Mouse (Mus musculus) frontal cortex, adult 2 months (tissue): ENCODE data around the gene Lin37. TPM values are rescaled to one million over a fixed set of nuclear protein-coding genes. Genes with fewer than 3 reads are reported as not detected.
A peak's percentile ranks its signal among the peaks of the same experiment; 100 is the strongest.

Experiments used
- DNase-seq, 2 experiments: peaks; one replicate each; pipeline ENCODE4 v3.0.0; 2022; ENCODE audit warnings: low spot score in 1 of 2; ENCODE audit errors: extremely low spot score in 1 of 2
- polyA plus RNA-seq: library from polyadenylated mRNA; depleted of rRNA; stranded (reverse); fragments of >200 nt; gene quantifications from 2 replicates; pipeline ENCODE4 v1.2.3, GENCODE M21; 2012

Lin37 gene
- polyA plus RNA-seq, 1 experiment = 64.1 TPM

DNA sequence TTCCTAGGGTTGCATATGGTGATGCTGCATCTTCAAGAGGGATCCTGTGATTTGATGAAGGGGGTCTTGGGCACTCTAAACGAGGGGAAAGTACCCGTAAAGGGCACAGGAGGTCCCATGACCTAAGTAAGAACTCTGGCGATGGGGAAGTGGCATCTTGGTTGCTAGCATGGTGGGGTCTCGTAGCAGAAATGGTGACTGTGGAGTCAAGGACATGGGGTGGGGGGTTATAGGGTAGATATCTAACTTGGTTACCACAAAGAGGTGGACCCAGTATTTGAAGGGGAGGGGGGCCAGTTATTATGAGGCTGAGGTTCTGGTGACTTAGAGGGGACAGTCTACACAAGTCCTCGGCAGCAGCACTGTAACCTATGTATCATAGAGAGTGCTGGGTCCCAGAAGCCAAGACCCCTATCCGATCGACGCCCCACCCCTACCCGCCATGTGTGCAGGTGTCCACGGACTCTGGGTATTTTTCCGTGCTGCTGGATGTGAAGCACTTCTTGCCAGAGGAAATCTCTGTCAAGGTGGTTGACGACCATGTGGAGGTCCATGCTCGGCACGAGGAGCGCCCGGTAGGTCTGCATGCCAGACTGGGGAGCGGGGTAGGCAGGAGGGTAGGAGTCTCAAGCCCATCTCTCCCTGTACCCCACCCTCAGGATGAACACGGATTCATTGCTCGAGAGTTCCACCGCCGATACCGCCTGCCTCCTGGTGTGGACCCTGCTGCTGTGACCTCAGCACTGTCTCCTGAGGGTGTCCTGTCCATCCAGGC lies 5.6 kb downstream of the Lin37 start:
- no peak for DNase-seq

DNA sequence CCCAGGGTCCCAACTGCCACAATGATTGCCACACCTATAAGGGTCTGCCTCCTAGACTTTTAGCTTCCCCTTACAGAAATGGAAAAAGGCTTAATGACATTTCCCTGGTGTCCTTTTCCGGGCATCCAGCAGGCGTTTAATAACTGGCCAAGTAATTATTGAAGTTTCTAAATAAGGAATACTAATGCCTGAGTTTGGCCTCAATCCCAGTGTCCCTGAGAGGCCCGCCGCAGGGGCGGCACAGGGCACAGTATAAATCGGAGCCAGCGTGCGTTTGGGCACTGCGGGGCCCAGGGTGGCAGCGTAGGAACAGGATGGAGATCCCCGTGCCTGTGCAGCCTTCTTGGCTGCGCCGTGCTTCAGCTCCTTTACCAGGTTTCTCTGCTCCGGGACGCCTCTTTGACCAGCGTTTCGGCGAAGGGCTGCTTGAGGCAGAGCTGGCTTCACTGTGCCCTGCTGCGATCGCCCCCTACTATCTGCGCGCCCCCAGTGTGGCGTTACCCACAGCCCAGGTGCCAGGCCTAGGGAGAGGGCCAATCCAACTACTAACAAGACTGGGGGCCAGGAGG lies 6.5 kb downstream of the Lin37 start:
- peak in 1 of 2 experiments; percentile 44 for DNase-seq

DNA sequence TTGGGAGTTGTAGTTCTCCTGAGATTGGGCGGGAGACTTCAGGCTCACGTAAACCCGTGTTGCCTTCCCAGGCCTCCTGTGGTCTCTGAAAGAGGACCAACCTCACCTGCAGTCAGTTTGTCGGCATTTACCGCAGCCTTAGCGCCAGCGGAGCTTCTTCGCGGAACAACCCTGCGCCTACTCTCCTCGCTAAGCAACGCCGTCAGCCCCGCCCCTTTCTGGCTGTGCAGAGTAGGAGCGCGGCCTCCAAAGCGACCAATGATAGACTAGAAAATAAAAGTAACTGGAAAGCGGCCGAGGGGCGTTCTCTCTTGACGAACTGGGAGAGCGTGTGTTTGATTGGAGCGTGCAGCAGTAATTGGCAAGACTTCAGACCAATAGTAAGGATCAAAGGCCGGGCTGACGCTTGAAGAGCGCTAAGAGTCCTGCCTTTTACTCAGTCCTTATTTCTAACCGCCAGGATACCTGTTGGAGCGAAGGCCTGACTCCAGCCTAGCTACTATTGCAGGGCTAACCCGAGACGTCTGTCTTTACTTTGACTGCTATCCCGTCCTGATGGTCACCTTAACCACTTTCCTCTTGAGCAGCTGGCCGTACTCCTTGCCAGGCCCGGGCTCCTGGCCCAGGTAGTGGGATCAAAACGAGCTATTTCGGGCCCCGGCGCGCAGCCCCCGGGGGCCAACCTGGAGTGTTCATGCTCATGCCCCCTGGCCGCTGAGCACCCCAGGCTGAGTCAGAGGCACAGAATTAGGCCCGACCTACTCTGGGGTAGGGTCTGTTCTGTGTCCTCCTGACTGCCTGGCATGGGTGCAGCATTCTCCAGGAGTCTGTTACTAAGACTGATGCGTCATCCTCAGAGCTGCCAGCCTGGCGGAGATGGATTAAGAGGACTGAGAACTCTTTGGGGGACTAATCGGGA lies 7.3 kb downstream of the Lin37 start, which contains the start of the genes Hspb6 and Proser3:
Gene Hspb6 (plus strand): TSS at position 77 of the 919 bp plus-strand sequence.
Gene Proser3 (minus strand): TSS at position 198 of the 919 bp plus-strand sequence.
- peak; percentile 97 to 98 for DNase-seq

DNA sequence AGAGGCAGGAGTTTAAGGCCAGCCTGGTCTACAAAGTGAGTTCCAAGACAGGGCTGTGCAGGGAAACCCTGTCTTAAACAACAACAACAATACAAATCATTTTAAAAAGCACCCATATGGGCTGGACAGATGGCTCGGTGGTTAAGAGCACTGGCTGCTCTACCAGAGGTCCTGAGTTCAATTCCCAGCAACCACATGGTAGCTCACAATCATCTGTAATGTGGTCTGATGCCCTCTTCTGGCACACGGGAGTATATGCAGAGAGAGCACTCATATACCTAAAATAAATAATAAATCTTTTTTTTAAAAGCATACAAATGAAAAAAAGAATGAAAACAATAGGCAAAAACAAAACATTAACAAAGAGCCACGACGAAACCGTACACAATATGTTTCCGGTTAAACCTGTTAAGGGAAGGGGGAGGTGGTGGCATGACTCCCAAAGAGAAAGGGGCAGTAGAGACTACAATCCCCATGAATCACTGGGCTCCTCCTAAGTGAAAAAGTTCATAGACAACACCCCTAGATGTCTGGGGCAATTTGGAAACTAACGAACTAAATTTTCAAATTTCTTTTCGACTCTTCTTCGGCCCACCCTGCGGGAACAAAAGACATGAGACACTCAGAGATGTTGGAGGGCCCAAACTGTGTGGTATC lies 8.1 kb downstream of the Lin37 start:
- peak in 1 of 2 experiments; percentile 44 for DNase-seq

DNA sequence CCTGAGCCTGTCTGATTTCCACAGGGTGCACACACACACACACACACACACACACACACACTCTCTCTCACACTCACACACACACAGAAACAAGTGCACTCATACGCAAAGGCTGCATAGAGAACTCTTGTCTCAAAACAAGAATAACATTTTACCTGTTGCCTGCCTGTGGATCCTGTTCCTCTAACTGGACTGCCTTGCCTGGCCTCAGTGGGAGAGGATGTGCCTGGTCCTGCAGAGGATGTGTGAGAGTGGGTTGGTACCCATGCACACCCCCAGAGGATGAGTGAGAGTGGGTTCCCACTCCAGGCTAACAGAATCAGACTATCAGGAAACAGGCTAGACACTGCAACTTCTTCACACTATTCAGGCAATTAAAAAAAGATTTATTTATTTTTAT lies 9.0 kb downstream of the Lin37 start:
- no peak for DNase-seq

DNA sequence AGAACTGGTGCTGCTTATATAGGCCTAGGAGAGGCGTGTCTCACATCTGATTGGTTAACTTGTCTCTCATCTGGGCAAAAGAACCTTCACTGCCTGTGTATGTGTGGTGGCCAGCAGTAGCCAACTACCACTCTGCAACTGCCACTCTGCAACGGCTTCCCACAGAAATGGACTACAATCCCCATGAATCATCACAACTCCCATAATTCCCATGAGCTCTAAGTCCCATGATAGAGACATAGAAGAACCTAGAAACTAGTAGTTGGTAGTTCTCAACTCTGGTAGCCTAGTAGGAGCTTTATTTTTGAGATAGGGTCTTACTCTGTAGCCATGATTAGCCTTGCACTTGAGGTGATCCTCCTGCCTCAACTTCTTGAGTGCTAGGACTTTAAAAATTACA lies 9.8 kb downstream of the Lin37 start:
- DNase-seq = no peak

DNA sequence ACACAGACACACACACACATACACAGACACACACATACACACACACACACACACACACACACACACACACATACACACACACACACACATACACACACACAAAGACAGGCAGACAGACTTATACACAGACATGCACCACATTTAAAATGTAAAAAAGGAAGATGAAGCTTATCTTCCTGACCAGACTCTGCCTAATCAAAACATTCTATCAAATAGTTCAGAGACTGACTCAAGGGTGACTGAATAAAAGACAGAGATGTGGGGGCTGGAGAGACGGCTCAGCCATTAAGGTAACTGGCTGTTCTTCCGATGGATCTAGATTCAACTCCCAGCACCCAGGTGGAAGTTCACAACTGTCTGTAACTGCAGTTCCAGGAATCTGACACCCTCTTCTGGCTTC lies 15.3 kb downstream of the Lin37 start:
- DNase-seq = no peak

DNA sequence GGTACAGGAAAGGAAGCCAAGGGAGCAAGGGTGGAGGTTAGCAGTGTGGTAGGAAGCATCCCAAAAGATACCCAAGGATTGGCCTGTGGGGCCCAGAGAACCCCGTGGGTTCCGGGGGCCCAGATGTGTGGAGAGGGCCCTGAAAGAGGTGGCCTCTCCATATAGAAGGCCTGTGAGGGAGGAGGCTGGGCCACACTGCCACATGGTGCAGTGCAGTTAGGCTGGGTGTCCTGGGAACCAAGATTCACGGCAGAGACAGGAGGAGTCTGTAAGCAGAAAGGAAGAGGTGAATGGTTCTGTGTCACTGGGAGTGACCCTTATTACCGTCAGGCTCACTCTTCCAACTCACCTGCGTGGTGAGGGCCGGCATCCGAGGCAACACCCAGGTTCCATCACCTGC lies 19.1 kb downstream of the Lin37 start:
- DNase-seq = no peak

DNA sequence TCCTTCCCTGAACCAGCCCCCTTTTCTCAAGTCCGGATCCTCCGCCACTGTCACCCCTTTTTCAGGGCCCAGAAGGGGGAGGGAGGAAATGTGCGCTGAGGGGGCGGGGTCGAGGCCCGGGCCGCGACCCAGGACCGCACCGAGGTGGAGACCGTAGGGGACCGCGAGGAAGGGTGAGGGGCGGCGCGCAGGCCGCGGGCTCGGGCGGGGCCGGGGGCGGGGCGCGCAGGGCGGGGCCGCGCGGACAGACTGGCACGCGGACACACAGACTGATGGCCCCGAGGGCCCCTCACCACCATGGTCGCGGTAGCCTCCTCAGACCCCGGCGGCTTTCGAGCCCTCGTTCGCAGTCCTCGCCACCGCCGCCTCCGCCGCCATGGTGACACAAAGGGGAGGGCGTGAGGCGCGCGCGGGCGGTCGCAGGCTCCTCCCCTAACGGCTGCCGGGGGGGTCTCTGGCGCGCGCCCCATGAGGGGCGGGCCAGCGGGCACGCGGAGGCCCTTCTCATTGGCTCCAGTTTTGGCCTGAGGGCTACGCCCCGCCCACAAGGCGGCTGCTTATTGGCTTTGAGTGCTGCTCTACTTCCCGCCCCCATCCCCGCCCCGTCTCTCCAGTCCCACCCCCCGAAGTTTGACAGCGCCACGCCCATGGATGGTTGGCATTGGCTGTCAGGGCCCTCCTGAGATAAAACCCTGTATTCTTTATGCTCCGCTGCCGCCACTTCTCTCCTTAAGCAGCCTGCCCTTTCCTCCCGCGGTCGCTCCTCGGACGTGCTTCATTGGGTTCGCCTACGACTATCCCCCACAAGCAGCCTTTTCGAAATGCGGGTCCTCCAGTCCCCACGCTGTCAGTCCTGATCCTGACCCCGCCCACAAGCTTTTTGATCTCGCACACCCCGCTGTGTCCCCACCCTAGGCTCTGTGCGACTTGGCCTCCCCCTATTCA lies 24.7 kb downstream of the Lin37 start, which contains the start of gene Arhgap33:
Gene Arhgap33 (minus strand): TSS at position 428 of the 945 bp plus-strand sequence.
- peak; percentile 95 to 97 for DNase-seq

DNA sequence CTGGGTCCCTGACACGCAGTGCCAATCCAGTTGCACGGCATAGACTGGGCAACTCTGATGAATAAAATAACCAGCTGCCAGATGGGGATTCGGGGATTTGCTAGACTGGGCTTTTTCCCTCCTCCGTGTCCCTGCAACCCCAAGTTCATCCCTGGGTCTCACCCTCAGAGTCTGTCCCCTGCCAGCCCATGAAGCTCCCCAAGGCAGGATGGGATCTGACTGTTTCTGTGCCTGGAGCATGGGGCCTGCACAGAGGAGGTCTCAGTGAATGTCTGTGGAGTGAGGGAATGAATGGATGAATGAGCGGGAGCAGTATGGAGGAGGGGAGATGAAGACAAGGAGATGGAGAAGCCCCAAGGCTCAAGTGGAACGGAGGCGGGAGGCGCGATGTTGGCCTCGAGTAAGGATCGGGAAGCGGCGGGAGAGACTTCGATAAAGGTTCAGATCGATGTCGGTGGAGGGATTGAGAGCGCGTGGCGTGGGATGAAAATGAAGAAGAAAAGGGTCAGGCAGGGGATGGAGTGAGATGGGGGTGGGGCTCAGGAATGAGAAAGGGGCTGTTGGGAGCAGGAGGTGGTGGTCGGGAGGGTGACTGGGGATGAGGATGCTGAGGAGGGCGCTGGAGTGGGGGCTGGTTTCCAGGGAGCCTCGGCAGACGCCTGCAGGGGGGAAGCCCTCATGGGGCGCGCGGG lies 25.6 kb downstream of the Lin37 start:
- DNase-seq = peak in 1 of 2 experiments; percentile 54

DNA sequence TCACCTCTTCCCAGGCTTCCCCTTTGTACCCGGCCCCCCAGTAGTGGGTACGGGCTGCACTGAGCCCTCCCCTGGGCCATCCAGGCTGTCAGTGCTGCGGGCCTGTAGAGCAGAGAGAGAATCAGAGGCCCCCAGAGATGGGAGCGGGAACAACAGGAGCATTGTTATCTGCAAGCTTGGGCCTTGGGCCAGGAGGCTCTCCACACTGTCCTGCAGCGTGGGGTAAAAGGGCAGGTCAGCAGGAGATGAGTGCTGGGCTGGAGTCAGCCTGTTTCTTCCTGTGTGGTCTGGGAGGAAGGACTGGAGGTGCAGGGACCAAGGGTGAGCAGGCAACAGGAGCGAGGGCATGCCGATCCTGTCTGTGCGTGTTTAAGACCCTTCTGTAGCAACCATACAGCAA lies 26.7 kb downstream of the Lin37 start:
- no peak for DNase-seq

DNA sequence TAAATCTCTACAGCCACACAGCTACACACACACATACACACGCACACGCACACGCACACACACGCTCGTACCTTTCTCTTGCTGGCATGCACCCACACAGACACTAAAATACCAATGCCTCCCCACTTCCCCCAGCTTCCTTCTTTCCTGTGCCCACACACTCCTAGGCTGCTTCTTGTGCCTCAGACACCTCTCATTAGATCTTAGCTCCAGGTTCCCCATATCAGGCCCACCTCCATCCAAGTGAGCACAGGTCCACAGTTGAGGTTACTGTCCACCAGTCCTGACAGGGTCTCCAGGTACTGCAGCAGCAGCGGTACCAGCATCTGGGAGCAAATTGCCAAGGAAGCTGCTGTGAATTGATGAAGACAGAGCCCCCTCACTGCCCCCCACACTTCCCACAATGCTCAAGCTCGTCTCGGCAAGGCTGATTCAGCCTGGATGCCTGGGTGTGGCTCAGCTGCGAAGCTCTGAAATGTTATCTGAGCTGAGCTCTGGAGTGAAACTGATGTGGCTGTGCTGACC lies 28.3 kb downstream of the Lin37 start:
- peak; percentile 75 to 83 for DNase-seq

DNA sequence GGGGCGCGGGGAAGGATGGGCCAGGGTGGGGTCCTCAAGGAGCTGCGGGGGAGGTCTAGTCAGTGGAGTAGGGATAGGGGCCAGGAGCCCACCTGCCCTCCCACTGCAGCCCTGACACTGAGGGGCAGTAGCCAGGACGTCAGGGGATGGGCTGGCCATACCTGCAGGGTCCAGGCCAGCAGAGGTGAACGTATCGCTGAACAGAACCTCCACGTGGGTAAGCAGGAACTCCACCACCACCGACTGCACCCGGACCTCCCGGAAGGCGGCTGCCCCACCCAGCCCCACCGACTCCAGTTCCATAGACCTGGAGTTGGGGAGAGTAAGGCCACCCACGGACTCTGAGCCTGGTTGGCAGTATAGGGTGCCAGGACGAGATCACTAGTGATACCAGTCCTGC lies 32.7 kb downstream of the Lin37 start:
- no peak for DNase-seq

DNA sequence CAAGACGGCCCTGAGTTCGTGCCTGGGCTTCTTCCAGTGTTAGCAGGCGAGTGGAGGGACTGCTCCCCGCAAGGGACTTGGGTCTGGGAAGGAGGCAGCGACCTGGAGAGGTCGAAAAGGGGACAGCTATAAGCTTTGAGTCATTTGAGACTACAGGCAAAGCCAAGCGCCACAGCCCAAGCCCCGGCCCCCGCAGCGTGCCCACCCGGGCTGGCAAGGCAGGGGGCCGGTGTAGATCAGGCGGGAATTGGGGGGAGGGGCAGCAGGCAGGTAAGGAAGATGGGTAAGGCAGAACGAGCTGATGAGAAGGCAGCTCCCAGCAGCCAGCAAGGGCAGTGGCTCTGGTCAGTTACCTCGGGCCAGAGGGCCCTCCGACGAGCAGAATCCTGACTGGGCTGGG lies 33.2 kb downstream of the Lin37 start:
- DNase-seq = no peak

DNA sequence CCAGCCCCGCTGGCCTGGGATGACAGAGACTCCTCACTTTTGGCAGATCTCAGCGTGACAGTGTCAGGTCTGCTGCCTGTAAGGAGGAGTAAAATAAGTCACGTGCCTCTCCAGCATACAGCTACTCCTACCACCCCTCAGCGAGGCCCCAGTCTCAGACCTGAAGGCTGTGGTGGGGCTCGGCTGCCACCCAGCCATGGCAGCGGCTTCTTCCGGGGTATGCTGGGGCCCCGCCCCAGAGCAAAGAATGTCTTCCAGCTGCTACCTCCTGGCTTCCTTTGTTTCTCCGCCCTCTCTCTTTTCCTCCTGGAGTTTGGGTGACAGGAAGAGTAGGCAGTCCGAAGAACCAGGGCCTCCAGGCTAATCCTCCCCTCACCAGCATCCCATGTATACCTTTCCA lies 33.7 kb downstream of the Lin37 start:
- DNase-seq = peak in 1 of 2 experiments; percentile 25

DNA sequence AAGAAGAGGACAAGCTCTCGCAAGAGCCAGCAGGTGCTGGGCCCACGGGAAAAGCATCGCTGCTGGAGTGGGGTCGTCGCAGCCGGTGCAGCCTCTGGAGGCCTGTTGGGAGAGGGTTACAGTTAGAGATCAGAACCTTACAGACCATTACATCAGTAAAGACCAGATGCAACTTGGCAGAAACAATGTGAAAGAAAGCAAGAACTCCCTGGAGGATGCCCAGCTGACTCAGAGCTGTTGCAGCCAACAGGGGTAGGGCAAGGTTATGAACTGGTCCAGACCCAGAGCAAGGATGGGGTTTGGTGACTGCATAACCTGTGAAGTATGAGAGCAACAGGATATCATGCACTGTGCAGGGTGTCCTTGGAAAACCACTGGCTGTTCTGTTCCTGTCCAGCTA lies 35.2 kb downstream of the Lin37 start:
- DNase-seq = no peak

DNA sequence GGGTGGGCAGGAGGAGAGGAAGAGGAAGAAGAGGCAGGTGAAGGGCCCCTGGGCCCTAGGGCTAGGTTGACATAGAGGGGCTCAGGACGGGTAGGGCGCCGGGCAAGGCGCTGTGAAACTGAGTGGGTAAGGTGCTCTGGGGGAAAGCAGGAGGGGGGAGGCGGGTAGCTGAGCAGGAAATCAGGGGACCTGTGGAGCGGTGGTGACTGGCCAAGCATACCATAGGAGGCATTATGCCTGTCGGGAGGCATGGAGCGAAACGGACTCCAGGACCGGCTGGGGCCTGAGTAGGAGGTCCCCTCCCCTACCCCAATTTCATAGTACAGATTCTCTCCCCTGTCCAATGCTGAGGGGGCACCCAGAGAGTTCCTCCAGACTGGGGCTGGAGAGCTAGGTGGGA lies 36.8 kb downstream of the Lin37 start:
- DNase-seq = no peak

DNA sequence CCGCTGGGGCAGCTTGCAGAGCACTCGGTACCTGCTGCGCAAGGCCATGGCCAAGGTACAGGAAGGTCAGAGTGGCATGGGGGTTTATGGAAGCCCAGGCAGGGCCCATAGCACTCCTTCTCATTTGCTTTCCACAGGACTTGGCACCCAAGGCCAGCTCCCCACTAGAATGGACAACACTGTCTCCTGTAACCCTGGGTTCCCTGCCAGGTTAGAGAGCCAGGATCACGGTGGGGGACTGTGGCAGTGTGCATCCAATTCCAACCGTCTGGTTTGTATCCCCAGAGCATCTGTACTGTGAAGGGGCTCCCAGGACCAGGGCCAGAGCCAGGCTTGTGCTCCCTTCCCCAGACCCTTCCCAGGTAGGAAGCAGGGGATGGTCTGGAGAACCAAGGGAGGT lies 38.8 kb downstream of the Lin37 start:
- no peak for DNase-seq

DNA sequence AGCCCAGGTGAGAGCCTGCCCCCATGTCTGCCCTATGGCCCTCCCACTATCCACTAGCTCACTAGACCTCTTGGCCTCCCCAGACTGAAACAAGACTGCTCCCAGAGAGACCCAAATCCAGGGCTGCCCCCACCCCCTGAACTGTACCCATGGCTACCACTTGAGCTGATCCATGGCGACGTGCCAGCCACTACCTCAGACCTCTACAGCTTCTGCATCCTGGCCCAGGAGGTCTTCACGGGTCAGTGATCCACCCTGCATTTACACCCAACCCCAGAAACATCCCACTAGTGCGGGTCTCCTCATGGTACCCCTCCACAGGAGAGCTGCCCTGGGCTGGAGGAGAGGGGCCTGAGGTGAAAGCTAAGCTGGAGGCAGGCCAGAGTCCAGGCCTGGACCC lies 39.2 kb downstream of the Lin37 start:
- DNase-seq = no peak
